Mouse (Mus musculus): ENCODE measurements at regions not wholly inside any gene's neighbourhood (a gene's known extent, or its start where the extent isn't known, plus 50 kb on each side); places are given as distances from the start of the nearest gene placed in this dataset.

DNA sequence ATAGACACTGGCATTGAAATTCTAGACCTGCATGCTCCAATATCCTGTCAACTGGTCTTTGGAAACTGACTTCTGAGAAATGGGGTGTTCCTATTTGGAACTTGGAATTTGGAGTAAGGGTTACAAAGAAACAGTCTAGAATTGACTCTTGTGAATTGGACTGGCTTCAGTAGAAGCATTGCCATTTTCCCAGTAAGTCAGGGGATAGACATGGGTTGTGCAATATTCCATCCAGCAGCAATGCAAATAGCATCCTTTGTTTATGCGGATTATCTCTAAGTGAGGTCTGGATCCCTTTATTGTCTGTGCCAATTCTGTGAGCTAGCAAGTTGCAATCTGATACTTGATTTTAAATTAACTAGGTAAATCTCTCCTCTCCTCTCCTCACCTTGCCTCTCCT is 651.5 kb upstream of the Fam160b2 start:
- TF ChIP-seq CTCF (IDR thresholded peaks at IDR 0.05; ENCODE audit: low read depth, low read length) (no peak), POLR2A (IDR thresholded peaks at IDR 0.05; ENCODE audit: extremely low read depth, insufficient read depth, low read length) (no peak)
